Mouse (Mus musculus): Measurements from ENCODE around the gene Fam219b.

The Fam219b gene

GRCm38 (mm10) chr9:57526435-57526834 is 10.9 kb upstream of the Fam219b start:
- no peak for DNase-seq

- no peak for DNase-seq
Observed at GRCm38 (mm10) chr9:57531946-57532345, 5.4 kb upstream of the Fam219b start.

- no peak for DNase-seq
Observed at GRCm38 (mm10) chr9:57536362-57536761, 966 bp upstream of the Fam219b start.

- peak; percentile 33 for DNase-seq
Observed at GRCm38 (mm10) chr9:57537728-57538181, 427 bp downstream of the Fam219b start.

- no peak for DNase-seq
Observed at GRCm38 (mm10) chr9:57539550-57539949, 2.2 kb downstream of the Fam219b start.

- no peak for DNase-seq
Observed at GRCm38 (mm10) chr9:57541312-57541711, 4.0 kb downstream of the Fam219b start.

- DNase-seq = no peak
Observed at GRCm38 (mm10) chr9:57543951-57544350, 6.6 kb downstream of the Fam219b start.

- no peak for DNase-seq
Observed at GRCm38 (mm10) chr9:57547287-57547686, 10.0 kb downstream of the Fam219b start.

- no peak for DNase-seq
Observed at GRCm38 (mm10) chr9:57547869-57548268, 10.5 kb downstream of the Fam219b start.

GRCm38 (mm10) chr9:57549186-57549585 is 11.9 kb downstream of the Fam219b start:
- DNase-seq = no peak

GRCm38 (mm10) chr9:57550126-57550862 is 13.0 kb downstream of the Fam219b start:
- DNase-seq = no peak

- DNase-seq = peak; percentile 76
Observed at GRCm38 (mm10) chr9:57552139-57552887, 15.0 kb downstream of the Fam219b start, which contains the start of gene Mpi. Mpi (minus strand) TSS chr9:57552763.

GRCm38 (mm10) chr9:57553119-57553518 is 15.8 kb downstream of the Fam219b start:
- no peak for DNase-seq

GRCm38 (mm10) chr9:57554753-57555152 is 17.4 kb downstream of the Fam219b start:
- DNase-seq = no peak

GRCm38 (mm10) chr9:57557215-57557614 is 19.9 kb downstream of the Fam219b start:
- DNase-seq = no peak

- DNase-seq = no peak
Observed at GRCm38 (mm10) chr9:57558625-57559024, 21.3 kb downstream of the Fam219b start.

GRCm38 (mm10) chr9:57559568-57559967 is 22.2 kb downstream of the Fam219b start:
- no peak for DNase-seq

- DNase-seq = no peak
Observed at GRCm38 (mm10) chr9:57560263-57560662, 22.9 kb downstream of the Fam219b start.

- DNase-seq = peak; percentile 90
Observed at GRCm38 (mm10) chr9:57560861-57561710, 23.8 kb downstream of the Fam219b start, which contains the start of gene Scamp2. Scamp2 (plus strand) TSS chr9:57560943.

- DNase-seq = no peak
Observed at GRCm38 (mm10) chr9:57561711-57562099, 24.4 kb downstream of the Fam219b start.

- no peak for DNase-seq
Observed at GRCm38 (mm10) chr9:57562896-57563372, 25.6 kb downstream of the Fam219b start.

- no peak for DNase-seq
Observed at GRCm38 (mm10) chr9:57564609-57565008, 27.3 kb downstream of the Fam219b start.

GRCm38 (mm10) chr9:57565741-57566221 is 28.5 kb downstream of the Fam219b start:
- peak; percentile 56 for DNase-seq

Data from right cerebral cortex, postnatal 4 days (tissue).